Mouse (Mus musculus) intestine, embryonic 15.5 days (tissue): ENCODE data around the gene Gcnt2. TPM values are rescaled to one million over a fixed set of nuclear protein-coding genes. Genes with fewer than 3 reads are reported as not detected.

Experiments
- ATAC-seq: fragments of 200-750 bp; cut with Nextera tagmentation; 2 replicates; pipeline ENCODE4 v1.8.0; 2017; ENCODE audit warnings: moderate TSS enrichment, moderate library complexity
- H3K27ac ChIP-seq: fragments of 300-500 bp; sonication (generic); 2 replicates; pipeline ENCODE4 v1.5.1; 2015; ENCODE audit warnings: mild to moderate bottlenecking, inconsistent platforms
- H3K27me3 ChIP-seq: fragments of 300-500 bp; sonication (generic); replicated peaks from 2 replicates; pipeline ENCODE4 v1.6.1; 2015; ENCODE audit warnings: inconsistent platforms
- H3K36me3 ChIP-seq: fragments of 300-500 bp; sonication (generic); 2 replicates; pipeline ENCODE4 v1.6.1; 2015; ENCODE audit warnings: inconsistent platforms
- H3K4me1 ChIP-seq: fragments of 300-500 bp; sonication (generic); replicated peaks from 2 replicates; pipeline ENCODE4 v1.6.1; 2015; ENCODE audit warnings: inconsistent platforms
- H3K4me2 ChIP-seq: fragments of 300-500 bp; sonication (generic); replicated peaks from 2 replicates; pipeline ENCODE4 v1.6.1; 2015; ENCODE audit warnings: mild to moderate bottlenecking, inconsistent platforms
- H3K4me3 ChIP-seq: fragments of 300-500 bp; sonication (generic); replicated peaks from 2 replicates; pipeline ENCODE4 v1.5.1; 2015; ENCODE audit warnings: inconsistent platforms
- H3K9ac ChIP-seq: fragments of 300-500 bp; sonication (generic); 2 replicates; pipeline ENCODE4 v1.6.1; 2015; ENCODE audit warnings: inconsistent platforms
- H3K9me3 ChIP-seq: fragments of 300-500 bp; sonication (generic); 2 replicates; pipeline ENCODE4 v1.6.1; 2016; ENCODE audit warnings: inconsistent platforms
- WGBS: fragments of 180-500 bp; shearing (Covaris S2); methylation state at CpG from one replicate; pipeline ENCODE4 v1.1.7; 2015; 5-methylcytosine and 5-hydroxymethylcytosine counted together
- polyA plus RNA-seq: library from polyadenylated mRNA; unstranded; fragments of >200 nt; fragmentation: Nextera tagmentation; extraction: Ambion mirVana; gene quantifications from 2 replicates; pipeline ENCODE4 v1.2.1, GENCODE M21; 2015

The Gcnt2 gene
- 12.2 and 12.4 TPM in 2 replicates for polyA plus RNA-seq

- peak within 1 kb of the TSS; percentile 18; the same call in 1 of the 2 replicates for H3K9ac ChIP-seq
- ATAC-seq: peak; percentile 95
- WGBS: 21% methylated on average over 22 of the region's 22 CpGs
- H3K4me2 ChIP-seq: peak within 1 kb of the TSS; percentile 53
- H3K9me3 ChIP-seq: no peaks in the 10 kb centered on the region
- H3K4me3 ChIP-seq: peak within 1 kb of the TSS; percentile 38
- no peaks in the 10 kb centered on the region for H3K36me3 ChIP-seq
- no peaks in the 10 kb centered on the region for H3K27me3 ChIP-seq
- no peaks in the 10 kb centered on the region for H3K4me1 ChIP-seq
- peak within 1 kb of the TSS; percentile 73 for H3K27ac ChIP-seq
Measured at GRCm38 (mm10) chr13:40859652-40860399, at the start of gene Gcnt2. Gcnt2 (plus strand) TSS chr13:40859754.

GRCm38 (mm10) chr13:40820617-40821016 is 38.9 kb upstream of the Gcnt2 start:
- H3K36me3 ChIP-seq: no peaks in the 10 kb centered on the region
- H3K27ac ChIP-seq: no peak overlapping the region
- ATAC-seq: no peak
- H3K4me3 ChIP-seq: no peak overlapping the region
- no peaks in the 10 kb centered on the region for H3K9me3 ChIP-seq
- H3K4me1 ChIP-seq: no peaks in the 10 kb centered on the region
- 63% methylated on average over 1 of the region's 1 CpGs for WGBS
- no peak overlapping the region for H3K9ac ChIP-seq
- no peaks in the 10 kb centered on the region for H3K27me3 ChIP-seq
- no peak overlapping the region for H3K4me2 ChIP-seq

- Histone ChIP-seq H3K27ac (no peak overlapping the region), H3K36me3 (no peaks in the 10 kb centered on the region), H3K4me2 (no peak overlapping the region), H3K9me3 (no peaks in the 10 kb centered on the region), H3K27me3 (no peaks in the 10 kb centered on the region), H3K9ac (no peak overlapping the region), H3K4me3 (no peak overlapping the region), H3K4me1 (no peaks in the 10 kb centered on the region)
- 72% methylated on average over 2 of the region's 2 CpGs for WGBS
- ATAC-seq: no peak
Measured at GRCm38 (mm10) chr13:40821911-40822310, 37.6 kb upstream of the Gcnt2 start.

- H3K4me2 ChIP-seq: no peak overlapping the region
- H3K27me3 ChIP-seq: no peaks in the 10 kb centered on the region
- peak overlapping the region; percentile 51 for H3K27ac ChIP-seq
- H3K9me3 ChIP-seq: no peaks in the 10 kb centered on the region
- peak; percentile 85 for ATAC-seq
- no peaks in the 10 kb centered on the region for H3K4me1 ChIP-seq
- no peak overlapping the region for H3K9ac ChIP-seq
- 52% methylated on average over 10 of the region's 10 CpGs for WGBS
- no peaks in the 10 kb centered on the region for H3K36me3 ChIP-seq
- no peak overlapping the region for H3K4me3 ChIP-seq
Measured at GRCm38 (mm10) chr13:40841146-40841787, 18.3 kb upstream of the Gcnt2 start.

- ATAC-seq: no peak
- Histone ChIP-seq H3K9ac (no peak overlapping the region), H3K9me3 (no peaks in the 10 kb centered on the region), H3K27ac (no peak overlapping the region), H3K4me1 (no peaks in the 10 kb centered on the region), H3K4me2 (no peak overlapping the region), H3K27me3 (no peaks in the 10 kb centered on the region), H3K4me3 (no peak overlapping the region), H3K36me3 (no peaks in the 10 kb centered on the region)
- whole genome bisulfite sequencing: 43% methylated on average over 1 of the region's 1 CpGs
Measured at GRCm38 (mm10) chr13:40842141-40842540, 17.4 kb upstream of the Gcnt2 start.

GRCm38 (mm10) chr13:40843418-40844067 is 16.0 kb upstream of the Gcnt2 start:
- peak; percentile 63; the same call in 1 of the 2 replicates for ATAC-seq
- Histone ChIP-seq H3K4me1 (no peaks in the 10 kb centered on the region), H3K27me3 (no peaks in the 10 kb centered on the region), H3K9ac (no peak overlapping the region), H3K9me3 (no peaks in the 10 kb centered on the region), H3K27ac (no peak overlapping the region), H3K4me3 (no peak overlapping the region), H3K4me2 (peak overlapping the region; percentile 24; the same call in 1 of the 2 replicates), H3K36me3 (no peaks in the 10 kb centered on the region)
- 19% methylated on average over 5 of the region's 5 CpGs for WGBS

- no peaks in the 10 kb centered on the region for H3K4me1 ChIP-seq
- H3K9me3 ChIP-seq: no peaks in the 10 kb centered on the region
- H3K4me3 ChIP-seq: no peak overlapping the region
- no peak overlapping the region for H3K9ac ChIP-seq
- H3K36me3 ChIP-seq: no peaks in the 10 kb centered on the region
- no peak overlapping the region for H3K4me2 ChIP-seq
- no peak overlapping the region for H3K27ac ChIP-seq
- no peaks in the 10 kb centered on the region for H3K27me3 ChIP-seq
- ATAC-seq: no peak
- WGBS: 89% methylated on average over 5 of the region's 5 CpGs
Measured at GRCm38 (mm10) chr13:40844144-40844543, 15.4 kb upstream of the Gcnt2 start.

- no peaks in the 10 kb centered on the region for H3K4me1 ChIP-seq
- 50% methylated on average over 6 of the region's 6 CpGs for WGBS
- no peak overlapping the region for H3K4me2 ChIP-seq
- no peak overlapping the region for H3K4me3 ChIP-seq
- ATAC-seq: no peak
- no peaks in the 10 kb centered on the region for H3K27me3 ChIP-seq
- no peaks in the 10 kb centered on the region for H3K36me3 ChIP-seq
- H3K27ac ChIP-seq: no peak overlapping the region
- H3K9ac ChIP-seq: no peak overlapping the region
- no peaks in the 10 kb centered on the region for H3K9me3 ChIP-seq
Measured at GRCm38 (mm10) chr13:40845951-40846350, 13.6 kb upstream of the Gcnt2 start.

GRCm38 (mm10) chr13:40846375-40846774 is 13.2 kb upstream of the Gcnt2 start:
- no peak for ATAC-seq
- H3K36me3 ChIP-seq: no peaks in the 10 kb centered on the region
- no peak overlapping the region for H3K4me3 ChIP-seq
- no peaks in the 10 kb centered on the region for H3K27me3 ChIP-seq
- no peak overlapping the region for H3K27ac ChIP-seq
- no peaks in the 10 kb centered on the region for H3K4me1 ChIP-seq
- no peak overlapping the region for H3K4me2 ChIP-seq
- H3K9me3 ChIP-seq: no peaks in the 10 kb centered on the region
- 62% methylated on average over 9 of the region's 9 CpGs for WGBS
- H3K9ac ChIP-seq: no peak overlapping the region

GRCm38 (mm10) chr13:40847898-40848297 is 11.7 kb upstream of the Gcnt2 start:
- WGBS: 62% methylated on average over 4 of the region's 4 CpGs
- ATAC-seq: peak; percentile 15; the same call in 1 of the 2 replicates
- Histone ChIP-seq H3K27me3 (no peaks in the 10 kb centered on the region), H3K27ac (no peak overlapping the region), H3K4me3 (no peak overlapping the region), H3K4me2 (no peak overlapping the region), H3K9me3 (no peaks in the 10 kb centered on the region), H3K36me3 (no peaks in the 10 kb centered on the region), H3K9ac (no peak overlapping the region), H3K4me1 (no peaks in the 10 kb centered on the region)

GRCm38 (mm10) chr13:40850686-40851085 is 8.9 kb upstream of the Gcnt2 start:
- WGBS: 61% methylated on average over 6 of the region's 6 CpGs
- Histone ChIP-seq H3K4me2 (no peak overlapping the region), H3K9ac (no peak overlapping the region), H3K27ac (no peak overlapping the region), H3K4me1 (0 out of 2 replicates have a peak, but pooled peaks cover 3% of the 10 kb centered on the region), H3K4me3 (no peak overlapping the region), H3K27me3 (no peaks in the 10 kb centered on the region), H3K36me3 (no peaks in the 10 kb centered on the region), H3K9me3 (no peaks in the 10 kb centered on the region)
- peak; percentile 46 for ATAC-seq

GRCm38 (mm10) chr13:40851281-40851680 is 8.3 kb upstream of the Gcnt2 start:
- Histone ChIP-seq H3K4me3 (no peak overlapping the region), H3K4me2 (no peak overlapping the region), H3K27ac (0 out of 2 replicates have a peak overlapping the region, but pooled peaks have one; percentile 17), H3K36me3 (no peaks in the 10 kb centered on the region), H3K9ac (no peak overlapping the region), H3K4me1 (0 out of 2 replicates have a peak, but pooled peaks cover 3% of the 10 kb centered on the region), H3K9me3 (no peaks in the 10 kb centered on the region), H3K27me3 (no peaks in the 10 kb centered on the region)
- no peak for ATAC-seq
- 85% methylated on average over 7 of the region's 7 CpGs for WGBS
